Mouse (Mus musculus) heart, postnatal 25 days (tissue): ENCODE data around the gene Gng12. TPM values are rescaled to one million over a fixed set of nuclear protein-coding genes. Genes with fewer than 3 reads are reported as not detected.
"Not testable (repeated sequence)": the region's sequence is repeated elsewhere in the genome, so short reads cannot be mapped to it uniquely, and the experiment has no call there.

Experiments used
- DNase-seq: peaks from one replicate; pipeline ENCODE4 v3.0.0; 2022; ENCODE audit warnings: low spot score
- intact Hi-C: fragments of 180-260 bp; cut with DNase I; formaldehyde crosslinking; loops from one replicate; pipeline ENCODE4 v1.15.1; 2025
- total RNA-seq, 2 experiments: library from RNA; stranded (reverse); gene quantifications; 2 replicates each; pipeline ENCODE4 v1.2.3; 2021

Gene Gng12
- total RNA-seq, 2 experiments from 2014 or later, result 44.5 TPM

DNA sequence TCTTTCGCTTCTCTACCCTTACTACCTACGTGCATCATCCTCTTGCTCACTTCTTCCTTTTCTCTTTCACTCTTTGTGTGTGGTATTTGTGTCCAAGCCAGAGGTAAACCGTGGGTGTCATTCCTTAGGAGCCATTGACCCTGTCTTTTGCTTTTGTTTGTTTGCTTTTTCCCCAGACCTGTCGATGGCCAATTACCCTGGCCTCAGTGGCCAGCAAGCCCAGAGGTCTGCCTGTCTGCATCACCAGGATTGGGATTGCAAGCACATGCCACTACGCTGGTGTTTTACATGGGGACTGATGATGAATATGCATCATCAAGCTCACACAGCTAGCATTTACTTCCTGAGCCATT, 48.8 kb downstream of the Gng12 start:
- no peak for DNase-seq
- intact Hi-C loops, result no loop called here

DNA sequence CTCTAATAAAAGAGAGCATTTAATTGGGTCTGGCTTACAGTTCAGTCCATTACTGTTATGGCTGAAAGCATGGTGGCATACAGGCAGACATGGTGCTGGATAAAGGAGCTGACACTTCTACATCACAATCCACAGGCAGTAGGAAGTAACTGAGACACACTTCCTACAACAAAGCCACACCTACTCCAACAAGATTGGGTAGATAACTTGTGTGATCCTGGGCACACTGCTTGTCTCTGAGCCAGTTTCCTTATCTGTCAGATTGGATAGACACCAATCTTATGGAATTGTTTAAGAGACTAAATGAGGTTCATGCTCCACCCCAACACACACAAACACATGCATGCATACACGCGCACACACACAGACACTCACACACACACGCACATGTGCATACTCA, 51.9 kb downstream of the Gng12 start:
- DNase-seq, result no peak
- intact Hi-C loops, result no loop called here

DNA sequence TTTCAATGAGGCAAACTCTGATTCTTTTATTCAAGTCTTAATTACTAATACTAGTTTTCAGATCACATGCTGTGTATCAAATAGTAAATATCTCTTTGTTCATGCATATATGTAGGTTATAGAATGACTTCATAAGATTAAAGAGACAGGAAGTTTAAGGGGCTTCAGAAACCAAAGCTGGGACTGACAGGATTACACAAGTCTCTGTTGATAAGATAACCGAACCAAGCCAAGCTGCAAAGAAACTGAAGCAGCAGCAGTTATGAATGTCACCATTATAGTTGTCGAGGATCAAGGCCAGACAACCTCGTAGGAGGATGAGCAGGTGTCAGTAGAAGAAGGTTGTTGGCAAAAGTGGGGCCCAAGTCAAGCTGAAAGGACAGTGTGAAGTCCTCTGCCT, 52.7 kb downstream of the Gng12 start:
- intact Hi-C loops, result no loop called here
- DNase-seq, result no peak

DNA sequence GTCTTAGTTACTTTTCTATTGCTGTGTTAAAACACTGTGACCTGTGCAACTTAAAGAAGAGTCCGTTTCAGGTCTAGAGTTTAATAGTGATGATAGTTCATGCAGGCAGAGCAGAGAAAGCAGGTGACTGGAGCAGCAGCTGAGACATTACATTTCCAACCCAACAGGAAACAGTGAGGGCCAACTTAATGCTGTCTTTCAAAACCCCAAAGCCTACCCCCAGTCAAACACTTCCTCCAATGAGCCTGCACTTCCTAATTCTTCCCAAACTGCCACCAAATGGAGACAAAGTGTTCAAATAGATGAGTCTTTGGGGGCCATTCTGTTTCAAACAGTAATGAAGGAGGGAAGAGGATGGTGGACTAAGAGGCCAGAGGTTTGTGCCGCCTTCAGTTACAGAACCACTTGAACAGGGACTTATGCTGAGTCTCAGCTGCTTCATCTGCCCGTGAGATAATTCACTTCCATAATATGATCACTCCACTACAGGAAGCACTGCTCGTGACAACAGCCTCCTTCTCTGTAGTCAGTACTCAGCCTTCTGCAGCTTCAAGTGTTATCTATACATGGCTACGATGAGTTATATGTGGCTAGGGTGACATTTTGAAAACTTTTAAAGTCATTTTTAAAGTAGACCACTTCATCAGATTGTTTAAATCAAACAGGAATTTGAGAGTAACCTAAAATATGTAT, 55.7 kb downstream of the Gng12 start:
- no peak for DNase-seq
- intact Hi-C loops, result no loop called here

DNA sequence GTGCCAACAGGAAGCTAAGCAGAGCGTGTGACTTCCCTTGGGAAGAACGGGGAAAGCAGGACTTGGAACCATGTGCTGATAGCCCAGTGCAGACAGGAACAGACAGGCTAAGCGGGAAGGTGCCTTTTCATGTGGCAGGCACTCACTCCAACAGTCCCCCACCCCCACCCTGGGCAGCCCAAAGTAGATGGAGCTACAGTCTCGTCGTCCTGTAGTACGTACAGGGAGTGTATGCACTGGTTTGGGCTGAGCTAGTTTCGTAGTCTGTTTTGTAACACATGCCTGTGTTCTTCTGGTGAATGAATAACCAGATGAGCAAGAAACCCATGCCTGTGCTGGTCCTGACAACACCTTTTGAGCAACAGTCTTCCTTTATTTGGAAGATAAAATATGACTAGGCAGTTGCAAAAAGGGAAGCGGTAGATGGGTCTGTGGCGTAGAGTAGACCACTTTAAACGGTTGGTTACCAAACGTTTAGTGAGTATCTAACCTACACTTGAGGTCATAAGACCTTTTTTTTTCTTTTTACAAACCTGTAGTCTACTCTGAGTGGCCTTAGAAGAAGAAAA, 57.8 kb downstream of the Gng12 start:
- intact Hi-C loops, result loop anchor here (2.0 kb wide), 1 partner anchor 113 kb away; no protein-coding TSS in a partner anchor
- no peak for DNase-seq

DNA sequence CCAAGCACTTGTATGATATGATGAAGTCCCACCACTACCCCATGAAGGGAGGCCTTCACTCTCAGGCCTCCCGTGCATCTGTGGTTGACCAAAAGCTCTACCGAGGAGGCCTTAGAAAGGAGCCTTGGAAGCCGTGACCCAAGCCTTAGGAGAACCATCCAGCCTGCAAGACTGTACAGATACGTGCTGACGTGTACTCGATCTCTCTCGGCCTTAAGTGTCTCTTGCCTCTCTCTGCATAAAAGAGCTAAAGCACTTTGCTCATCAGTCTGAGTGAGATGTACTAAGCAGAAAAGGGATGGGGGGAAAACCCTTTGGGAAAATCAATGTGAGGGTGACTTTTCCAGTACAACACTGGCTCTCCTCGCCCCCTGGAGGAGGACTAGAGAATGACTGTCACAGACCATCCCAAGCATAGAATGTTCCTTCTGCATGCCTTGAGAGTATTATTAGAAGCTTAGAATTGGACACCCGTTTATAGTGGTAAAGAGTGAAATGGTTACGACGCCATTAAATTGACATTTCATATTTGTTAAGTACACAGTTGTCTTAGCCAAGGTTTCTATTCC, 59.0 kb downstream of the Gng12 start:
- intact Hi-C loops, result loop anchor here (2.0 to 5.0 kb wide), 2 partner anchors 58 to 114 kb away; partner anchors contain the start of gene Gng12
- no peak for DNase-seq

DNA sequence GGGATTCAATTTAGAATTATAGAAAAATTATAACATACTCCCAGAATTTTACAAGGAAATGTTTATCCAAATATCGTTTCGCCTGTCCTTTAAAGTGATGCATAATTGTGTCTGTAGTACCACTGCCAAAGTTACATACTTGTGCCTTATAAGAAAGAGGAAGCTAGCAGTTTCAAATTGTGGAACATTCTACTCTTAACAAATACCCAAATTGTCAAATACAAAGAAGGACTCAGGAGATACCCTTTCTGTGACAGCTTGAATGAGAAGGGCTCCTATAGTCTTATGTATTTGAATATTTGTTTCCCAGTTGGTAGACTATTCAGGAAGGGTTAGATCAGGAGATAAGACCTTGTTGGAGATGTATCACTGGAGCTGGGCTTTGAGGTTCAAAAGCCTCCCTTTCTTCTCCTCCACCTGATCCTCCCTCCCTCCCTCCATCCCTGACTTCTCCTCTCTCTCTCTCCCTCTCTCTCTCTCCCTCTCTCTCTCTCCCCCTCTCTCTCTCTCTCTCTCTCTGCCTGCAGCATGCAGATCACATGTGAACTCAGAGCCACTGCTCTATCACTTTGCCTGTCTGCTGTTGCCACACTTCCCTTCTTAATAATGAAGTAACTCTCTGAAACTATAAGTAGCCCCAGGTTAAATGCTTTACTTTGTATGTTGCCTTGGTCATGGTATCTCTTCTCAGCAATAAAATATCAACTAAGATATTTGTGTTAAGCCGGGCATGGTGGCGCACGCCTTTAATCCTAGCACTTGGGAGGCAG, 62.5 kb downstream of the Gng12 start:
- intact Hi-C loops, result loop anchor here (5.0 kb wide), 1 partner anchor 61 kb away; the partner anchor contains the start of gene Gng12
- no peak for DNase-seq

DNA sequence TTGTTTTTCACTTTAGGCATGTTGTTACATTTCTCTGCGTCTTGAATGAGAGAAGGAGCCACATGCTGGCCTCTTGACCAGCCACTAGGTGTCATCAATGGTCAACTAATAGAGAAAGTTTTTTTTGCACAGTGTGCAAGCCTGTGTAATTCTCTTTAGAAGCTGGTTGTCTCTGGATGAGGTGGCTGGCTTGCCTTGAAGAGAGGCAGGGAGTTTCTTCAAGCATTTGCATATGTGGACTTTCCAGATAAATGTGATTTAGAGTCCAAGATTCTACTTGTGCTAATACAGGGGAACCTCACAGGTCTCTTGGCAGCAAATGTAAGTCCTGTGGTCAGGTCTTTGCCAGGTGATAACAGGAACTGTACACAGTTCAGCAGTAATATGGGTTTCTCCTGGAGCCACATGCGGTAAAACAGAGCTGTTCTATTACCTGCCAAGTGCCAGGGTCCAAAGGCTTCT, 66.4 kb downstream of the Gng12 start:
- DNase-seq, result no peak
- intact Hi-C loops, result loop anchor here (1.0 to 10.0 kb wide), 5 partner anchors 74 to 482 kb away; no protein-coding TSS in a partner anchor

DNA sequence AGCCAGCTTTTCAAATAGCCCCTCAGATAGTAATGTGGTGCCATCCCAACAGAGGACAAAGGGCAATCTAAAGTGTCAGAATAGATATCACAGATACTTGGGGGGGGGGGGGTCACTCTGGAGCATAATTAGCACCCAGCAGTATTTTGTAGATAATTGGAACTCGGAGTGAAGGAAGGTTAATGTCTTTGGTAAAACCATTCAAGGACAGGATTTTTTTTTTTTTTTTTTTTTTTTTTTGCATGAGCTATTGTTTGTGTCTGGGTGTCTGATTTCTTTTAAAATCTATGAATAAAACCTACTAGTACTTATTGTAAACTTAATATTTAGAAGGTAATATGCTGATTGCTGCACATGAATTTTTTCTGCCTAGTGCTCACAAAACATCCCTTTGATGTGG, 66.9 kb downstream of the Gng12 start:
- DNase-seq, result no peak
- intact Hi-C loops, result loop anchor here (2.0 to 10.0 kb wide), 3 partner anchors 180 to 482 kb away; no protein-coding TSS in a partner anchor

DNA sequence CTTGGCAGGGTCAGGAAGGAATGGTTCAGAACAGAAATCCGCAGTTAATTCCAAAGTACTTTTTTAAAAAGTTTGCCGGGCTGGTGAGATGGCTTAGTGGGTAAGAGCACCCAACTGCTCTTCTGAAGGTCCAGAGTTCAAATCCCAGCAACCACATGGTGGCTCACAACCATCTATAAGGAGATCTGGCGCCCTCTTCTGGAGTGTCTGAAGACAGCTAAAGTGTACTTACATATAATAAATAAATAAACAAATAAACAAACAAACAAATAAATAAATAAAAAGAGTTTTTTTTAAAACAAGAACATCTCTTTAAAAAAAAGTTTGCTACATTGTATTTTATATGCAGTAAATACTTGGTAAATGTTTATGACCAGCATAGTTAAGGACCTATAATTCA, 67.5 kb downstream of the Gng12 start:
- intact Hi-C loops, result loop anchor here (2.0 to 10.0 kb wide), 3 partner anchors 179 to 481 kb away; no protein-coding TSS in a partner anchor
- DNase-seq, result not testable (repeated sequence)

DNA sequence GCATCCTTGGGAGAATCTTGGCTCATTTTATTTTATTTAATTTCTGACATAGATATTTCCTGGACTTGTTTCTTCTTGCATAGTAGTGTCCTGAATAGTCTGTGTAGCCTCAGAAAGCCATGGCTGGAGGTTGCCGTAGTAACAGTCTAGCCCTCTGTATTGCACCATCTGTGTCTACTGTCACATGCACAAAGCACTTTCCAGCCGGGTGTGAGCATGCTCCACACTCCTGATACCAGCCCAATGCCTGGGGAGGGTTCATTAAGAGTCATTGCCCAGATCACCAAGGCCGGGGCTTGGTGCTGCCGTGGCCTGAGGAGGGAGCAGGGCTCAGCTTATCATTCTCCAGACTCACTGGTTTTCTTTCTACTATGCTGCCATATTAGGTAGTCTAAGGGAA, 68.0 kb downstream of the Gng12 start:
- intact Hi-C loops, result loop anchor here (5.0 to 10.0 kb wide), 2 partner anchors 353 to 481 kb away; no protein-coding TSS in a partner anchor
- peak; percentile 17 for DNase-seq

DNA sequence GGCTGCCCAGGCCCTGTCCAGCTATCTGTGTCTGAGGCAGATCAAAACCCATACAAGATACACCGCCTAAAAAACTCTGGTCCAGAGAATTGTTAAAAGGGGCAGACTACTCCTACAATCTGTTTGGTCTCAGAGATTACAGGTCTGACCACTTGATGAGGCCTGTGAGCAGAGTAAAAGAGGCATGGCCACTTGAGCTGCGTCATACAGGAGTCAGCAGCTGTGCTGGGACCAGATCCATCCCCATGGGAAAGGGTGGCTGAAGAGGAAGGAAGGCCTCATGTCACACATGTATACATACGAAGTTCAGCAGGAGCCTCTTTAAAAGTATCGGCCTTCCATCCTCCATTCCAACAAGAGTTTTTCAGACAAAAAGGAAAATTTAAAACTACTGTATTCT, 69.0 kb downstream of the Gng12 start:
- intact Hi-C loops, result loop anchor here (10.0 kb wide), 1 partner anchor 480 kb away; no protein-coding TSS in a partner anchor
- DNase-seq, result no peak

DNA sequence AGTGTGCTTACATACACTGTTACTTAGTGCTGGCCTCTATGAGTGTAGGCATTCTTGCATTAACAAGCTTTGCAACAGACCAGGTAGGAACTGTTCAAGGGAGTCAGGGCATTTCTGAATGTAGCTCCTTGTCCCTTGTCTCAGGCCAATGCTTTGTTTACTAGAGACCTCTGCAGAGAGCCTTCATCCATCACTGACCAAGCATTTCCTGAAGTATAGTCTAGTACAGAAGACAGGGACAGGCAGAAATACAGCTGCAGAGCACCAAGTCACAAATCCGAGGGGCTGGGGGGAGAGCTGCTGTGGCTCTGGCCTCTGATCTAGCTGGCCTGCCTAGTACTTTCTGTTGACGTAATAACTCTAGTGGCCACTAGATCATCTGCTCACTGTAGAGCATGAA, 71.6 kb downstream of the Gng12 start:
- no peak for DNase-seq
- intact Hi-C loops, result loop anchor here (10.0 kb wide), 1 partner anchor 477 kb away; no protein-coding TSS in a partner anchor

DNA sequence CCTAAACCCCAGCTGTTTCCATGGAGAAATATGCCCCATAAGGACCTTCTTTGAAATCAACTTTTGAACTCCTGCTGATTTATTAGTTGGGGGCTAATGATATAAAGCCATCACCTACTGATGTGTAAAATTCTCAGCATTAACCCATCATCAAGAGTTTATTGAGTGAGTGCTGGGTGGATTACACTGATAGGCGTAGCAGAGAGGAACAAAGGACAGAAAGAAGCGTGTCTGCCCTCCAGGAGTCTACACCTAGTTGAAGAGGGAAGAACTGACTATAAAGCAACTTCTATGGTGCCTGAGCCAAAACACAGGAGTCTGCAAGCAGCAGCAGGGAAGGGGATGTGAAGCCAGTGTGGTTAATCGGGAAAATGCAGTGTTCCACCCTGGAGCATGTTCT, 73.2 kb downstream of the Gng12 start:
- DNase-seq, result no peak
- intact Hi-C loops, result loop anchor here (10.0 kb wide), 1 partner anchor 475 kb away; no protein-coding TSS in a partner anchor

DNA sequence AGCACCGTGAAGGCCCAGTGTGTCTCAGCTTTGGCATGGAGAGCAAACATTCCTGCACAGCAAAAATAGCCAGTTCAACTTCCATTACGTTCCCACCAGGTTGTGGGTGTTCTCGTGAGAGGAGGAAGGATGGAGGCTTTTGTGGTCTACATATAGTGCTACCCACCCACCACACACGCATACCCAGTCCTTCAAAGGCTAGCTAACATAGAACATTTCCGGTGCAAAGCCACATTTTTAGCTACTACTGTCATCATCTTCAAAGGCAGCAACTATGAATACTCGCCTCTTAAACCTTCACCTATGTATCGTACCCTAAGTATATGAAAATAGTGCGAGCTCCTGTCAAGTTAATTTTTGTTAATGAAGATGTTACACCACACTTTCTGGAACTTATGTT, 76.1 kb downstream of the Gng12 start:
- DNase-seq, result no peak
- intact Hi-C loops, result loop anchor here (5.0 kb wide), 1 partner anchor 45 kb away; no protein-coding TSS in a partner anchor

DNA sequence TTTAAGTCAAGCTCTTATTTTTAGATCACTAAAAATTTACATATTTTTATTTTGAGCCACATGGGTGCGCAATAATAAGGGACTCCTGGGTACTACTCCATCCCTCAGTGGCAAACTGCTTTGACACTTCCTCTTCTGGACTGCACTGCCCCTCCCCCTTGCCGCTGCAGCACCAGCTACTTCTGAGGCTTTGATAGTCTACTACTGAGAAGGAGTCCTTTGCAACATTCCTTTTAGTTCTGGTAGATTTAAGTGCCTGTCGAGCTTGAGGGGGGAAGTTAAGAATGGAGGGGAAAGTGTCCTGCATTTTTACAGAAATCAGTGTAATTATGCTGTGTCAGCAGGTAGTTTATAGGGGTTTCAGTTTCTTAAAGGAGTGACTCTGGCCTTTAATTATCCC, 77.0 kb downstream of the Gng12 start:
- DNase-seq, result no peak
- intact Hi-C loops, result loop anchor here (5.0 kb wide), 1 partner anchor 44 kb away; no protein-coding TSS in a partner anchor

DNA sequence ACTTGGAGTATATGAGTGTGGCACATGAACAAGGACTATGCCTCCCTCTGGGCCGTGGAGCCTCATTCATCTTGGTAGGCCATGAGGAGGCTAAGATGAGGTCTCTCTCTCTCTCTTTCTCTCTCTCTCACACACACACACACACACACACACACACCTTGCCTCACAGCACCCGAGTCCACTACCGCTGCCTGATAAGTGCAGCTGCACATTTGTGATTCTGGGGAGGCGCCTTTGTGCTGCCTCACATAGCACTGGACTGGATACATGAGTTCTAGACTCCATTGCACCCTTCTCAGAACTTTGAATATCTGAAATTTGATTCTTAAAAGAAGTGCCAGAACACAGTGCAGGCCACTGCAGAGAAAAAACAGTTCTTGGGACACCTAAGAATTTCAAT, 79.3 kb downstream of the Gng12 start:
- intact Hi-C loops, result no loop called here
- no peak for DNase-seq

DNA sequence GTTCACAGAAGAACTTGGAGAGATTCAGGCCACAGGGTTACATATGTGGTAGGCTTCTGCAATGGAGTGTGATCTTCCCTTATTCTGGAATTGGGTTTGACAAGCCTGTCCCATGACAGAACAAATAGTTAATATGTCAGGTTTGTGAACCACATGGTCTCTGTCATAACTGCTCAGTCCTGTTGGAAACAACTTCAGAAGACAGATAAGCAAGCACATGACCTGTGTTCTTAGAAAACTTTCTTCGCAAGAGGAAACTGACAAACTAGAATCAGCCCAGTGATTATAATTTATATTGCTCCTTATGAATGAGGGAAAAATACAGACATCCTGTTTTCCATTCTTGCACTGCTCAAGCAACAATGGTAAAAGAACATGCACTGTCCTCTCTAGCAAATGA, 83.0 kb downstream of the Gng12 start:
- DNase-seq, result no peak
- intact Hi-C loops, result no loop called here

DNA sequence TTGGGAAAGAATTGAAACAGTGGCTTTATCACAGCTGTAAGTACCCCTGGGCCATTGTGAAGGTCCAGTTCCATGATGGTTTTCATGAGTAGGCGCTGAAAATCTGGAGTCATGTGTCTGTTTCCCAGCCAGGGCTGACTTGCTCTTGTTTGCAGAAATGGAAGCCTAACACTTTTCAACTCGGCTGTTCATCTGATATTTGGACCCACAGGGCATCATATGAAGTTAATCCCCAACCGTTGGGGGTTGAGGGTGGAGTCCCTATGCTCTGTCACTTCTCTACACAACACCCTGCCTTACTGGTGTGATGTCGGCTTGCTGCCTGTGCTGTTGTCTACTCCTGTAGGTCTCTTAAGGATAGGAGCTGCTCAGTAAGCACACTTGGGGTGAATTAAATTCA, 83.8 kb downstream of the Gng12 start:
- intact Hi-C loops, result no loop called here
- no peak for DNase-seq

DNA sequence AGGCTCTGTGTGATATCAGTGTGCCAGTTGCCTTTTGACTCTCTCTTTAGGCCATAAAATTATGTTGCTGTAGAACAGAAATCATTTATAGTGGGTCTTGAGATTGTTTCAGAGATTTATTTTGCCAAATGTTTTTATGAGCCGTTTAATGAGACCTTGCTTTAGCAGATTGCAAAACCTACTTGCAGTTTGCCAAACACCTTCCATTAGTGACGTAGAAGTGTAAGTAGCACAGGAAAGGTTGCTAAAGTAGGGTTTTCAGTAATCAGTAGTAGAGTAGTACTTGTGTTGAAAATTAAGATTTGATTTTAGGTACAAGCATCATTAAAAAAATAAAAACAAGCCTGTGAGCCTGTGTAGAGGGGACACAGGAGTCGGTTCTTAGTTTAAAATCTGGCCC, 85.2 kb downstream of the Gng12 start:
- DNase-seq, result no peak
- intact Hi-C loops, result no loop called here
